Mouse (Mus musculus) MEL (cell line): ENCODE measurements at regions not wholly inside any gene's neighbourhood (a gene's known extent, or its start where the extent isn't known, plus 50 kb on each side); places are given as distances from the start of the nearest gene placed in this dataset.

ENCODE experiments used
- DNase-seq: peaks from one replicate; pipeline ENCODE4 v3.0.0; 2011; ENCODE audit warnings: low read depth, low spot score
- H3K27ac ChIP-seq: 2 replicates; pipeline ENCODE4 v1.5.1; 2012; ENCODE audit warnings: low read depth, mild to moderate bottlenecking, control low read depth, low read length, moderate library complexity; ENCODE audit not compliant: control insufficient read depth
- H3K27me3 ChIP-seq, 2 experiments: fragments of 150-350 bp in 1 of 2; sonication (generic) in 1 of 2; 2 replicates each; pipeline ENCODE4 v1.6.1; 2012; ENCODE audit warnings: low read length in 2 of 2, mild to moderate bottlenecking in 2 of 2, improper control_type of control experiment in 1 of 2, moderate library complexity in 1 of 2; ENCODE audit not compliant: insufficient read depth in 2 of 2, control insufficient read depth in 1 of 2
- H3K36me3 ChIP-seq, 2 experiments: 2 replicates each; pipeline ENCODE4 v1.6.1; 2012 to 2014; ENCODE audit warnings: low read length in 2 of 2, improper control_type of control experiment in 1 of 2, inconsistent platforms in 1 of 2, mild to moderate bottlenecking in 1 of 2; ENCODE audit not compliant: insufficient read depth in 2 of 2, control insufficient read depth in 1 of 2
- H3K4me1 ChIP-seq, 2 experiments: fragments of 150-350 bp in 1 of 2; sonication (generic) in 1 of 2; 2 replicates each; pipeline ENCODE4 v1.6.1; 2012; ENCODE audit warnings: low read length in 2 of 2, improper control_type of control experiment in 1 of 2, mild to moderate bottlenecking in 1 of 2; ENCODE audit not compliant: insufficient read depth in 2 of 2, control insufficient read depth in 1 of 2
- H3K4me3 ChIP-seq, 2 experiments: fragments of 150-350 bp in 1 of 2; sonication (generic) in 1 of 2; 2 replicates each; pipeline ENCODE4 v1.5.1; 2012; ENCODE audit warnings: low read depth in 2 of 2, low read length in 2 of 2, mild to moderate bottlenecking in 2 of 2, moderate library complexity in 2 of 2, control low read depth in 1 of 2, improper control_type of control experiment in 1 of 2; ENCODE audit not compliant: control insufficient read depth in 1 of 2, insufficient read depth in 1 of 2
- H3K79me2 ChIP-seq: 2 replicates; pipeline ENCODE4 v1.6.1; 2012; ENCODE audit warnings: mild to moderate bottlenecking, low read length, moderate library complexity; ENCODE audit not compliant: control insufficient read depth, poor library complexity, insufficient read depth
- H3K9ac ChIP-seq: 2 replicates; pipeline ENCODE4 v1.6.1; 2012; ENCODE audit warnings: low read depth, mild to moderate bottlenecking, control low read depth, low read length, moderate library complexity; ENCODE audit not compliant: control insufficient read depth, poor library complexity, severe bottlenecking
- H3K9me3 ChIP-seq: fragments of 150-350 bp; sonication (generic); replicated peaks from 2 replicates; pipeline ENCODE4 v1.6.1; 2012; ENCODE audit warnings: mild to moderate bottlenecking, low read length, improper control_type of control experiment, moderate library complexity; ENCODE audit not compliant: insufficient read depth
- BHLHE40 ChIP-seq: IDR thresholded peaks from 2 replicates; pipeline ENCODE4 v1.6.1; 2012; ENCODE audit warnings: low read depth, mild to moderate bottlenecking, inconsistent platforms, low read length, improper control_type of control experiment, borderline replicate concordance
- CHD1 ChIP-seq: IDR thresholded peaks from 2 replicates; pipeline ENCODE4 v1.6.1; 2012; ENCODE audit warnings: low read depth, mild to moderate bottlenecking, inconsistent platforms, low read length, improper control_type of control experiment
- E2F4 ChIP-seq: IDR thresholded peaks from 2 replicates; pipeline ENCODE4 v1.6.1; 2011; ENCODE audit warnings: low read depth, low read length, improper control_type of control experiment, borderline replicate concordance
- EP300 ChIP-seq, 2 experiments: IDR thresholded peaks; 2 replicates each; pipeline ENCODE4 v1.6.1; 2011; ENCODE audit warnings: improper control_type of control experiment in 2 of 2, low read length in 2 of 2, low read depth in 1 of 2, mild to moderate bottlenecking in 1 of 2
- ETS1 ChIP-seq: IDR thresholded peaks from 2 replicates; pipeline ENCODE4 v1.6.1; 2012; ENCODE audit warnings: low read depth, mild to moderate bottlenecking, inconsistent platforms, low read length, improper control_type of control experiment, moderate library complexity
- GABPA ChIP-seq: IDR thresholded peaks from 2 replicates; pipeline ENCODE4 v1.6.1; 2012; ENCODE audit warnings: low read depth, mild to moderate bottlenecking, inconsistent platforms, low read length, improper control_type of control experiment, moderate library complexity
- GATA1 ChIP-seq: IDR thresholded peaks from 2 replicates; pipeline ENCODE4 v1.6.1; 2011; ENCODE audit warnings: low read depth, low read length, improper control_type of control experiment
- HCFC1 ChIP-seq: IDR thresholded peaks from 2 replicates; pipeline ENCODE4 v1.6.1; 2012; ENCODE audit warnings: low read depth, mild to moderate bottlenecking, inconsistent platforms, low read length, improper control_type of control experiment, moderate library complexity
- JUND ChIP-seq: IDR thresholded peaks from 2 replicates; pipeline ENCODE4 v1.6.1; 2011; ENCODE audit warnings: low read depth, mild to moderate bottlenecking, improper control_type of control experiment, low read length
- KAT2A ChIP-seq: conservative IDR thresholded peaks from 2 replicates; pipeline ENCODE4 v1.6.1; 2012; ENCODE audit warnings: low read depth, low read length, improper control_type of control experiment, inconsistent platforms
- MAX ChIP-seq: IDR thresholded peaks from 2 replicates; pipeline ENCODE4 v1.6.1; 2011; ENCODE audit warnings: low read length, improper control_type of control experiment
- MAZ ChIP-seq: IDR thresholded peaks from 2 replicates; pipeline ENCODE4 v1.6.1; 2012; ENCODE audit warnings: low read depth, mild to moderate bottlenecking, inconsistent platforms, low read length, improper control_type of control experiment
- MEF2A ChIP-seq: IDR thresholded peaks from 2 replicates; pipeline ENCODE4 v1.6.1; 2014; ENCODE audit warnings: low read depth, mild to moderate bottlenecking, inconsistent platforms, low read length, improper control_type of control experiment; ENCODE audit not compliant: poor library complexity, insufficient replicate concordance, severe bottlenecking; ENCODE audit errors: extremely low read depth
- MXI1 ChIP-seq: IDR thresholded peaks from 2 replicates; pipeline ENCODE4 v1.6.1; 2011; ENCODE audit warnings: mild to moderate bottlenecking, low read depth, low read length, improper control_type of control experiment
- MYB ChIP-seq: IDR thresholded peaks from 2 replicates; pipeline ENCODE4 v1.6.1; 2011; ENCODE audit warnings: mild to moderate bottlenecking, low read depth, low read length, improper control_type of control experiment
- NELFE ChIP-seq: IDR thresholded peaks from 2 replicates; pipeline ENCODE4 v1.6.1; 2011; ENCODE audit warnings: low read depth, low read length, improper control_type of control experiment
- NRF1 ChIP-seq: IDR thresholded peaks from 2 replicates; pipeline ENCODE4 v1.6.1; 2014; ENCODE audit warnings: low read depth, mild to moderate bottlenecking, inconsistent platforms, low read length, improper control_type of control experiment, moderate library complexity; ENCODE audit not compliant: poor library complexity, insufficient read depth, severe bottlenecking
- POLR2AphosphoS2 ChIP-seq: IDR thresholded peaks from 2 replicates; pipeline ENCODE4 v1.6.1; 2011; ENCODE audit warnings: low read length, improper control_type of control experiment
- POLR2AphosphoS5 ChIP-seq: IDR thresholded peaks from 2 replicates; pipeline ENCODE4 v1.6.1; 2012; ENCODE audit warnings: low read depth, borderline replicate concordance, mild to moderate bottlenecking, inconsistent platforms, low read length, moderate library complexity, mixed read lengths
- RCOR1 ChIP-seq: IDR thresholded peaks from 2 replicates; pipeline ENCODE4 v1.6.1; 2012; ENCODE audit warnings: low read depth, mild to moderate bottlenecking, inconsistent platforms, low read length, improper control_type of control experiment
- SMC3 ChIP-seq: IDR thresholded peaks from 2 replicates; pipeline ENCODE4 v1.6.1; 2011; ENCODE audit warnings: low read depth, low read length, improper control_type of control experiment
- TBP ChIP-seq: IDR thresholded peaks from 2 replicates; pipeline ENCODE4 v1.8.0; 2011; ENCODE audit warnings: low read depth, low read length, improper control_type of control experiment
- ZC3H11A ChIP-seq: IDR thresholded peaks from 2 replicates; pipeline ENCODE4 v1.6.1; 2012; ENCODE audit warnings: low read depth, mild to moderate bottlenecking, inconsistent platforms, low read length, improper control_type of control experiment
- ZKSCAN1 ChIP-seq: IDR thresholded peaks from 2 replicates; pipeline ENCODE4 v1.6.1; 2012; ENCODE audit warnings: low read depth, mild to moderate bottlenecking, inconsistent platforms, low read length, improper control_type of control experiment, moderate library complexity
- ZMIZ1 ChIP-seq: IDR thresholded peaks from 2 replicates; pipeline ENCODE4 v1.6.1; 2012; ENCODE audit warnings: low read depth, mild to moderate bottlenecking, inconsistent platforms, low read length, improper control_type of control experiment, moderate library complexity
- ZNF384 ChIP-seq: IDR thresholded peaks from 2 replicates; pipeline ENCODE4 v1.6.1; 2012; ENCODE audit warnings: low read depth, mild to moderate bottlenecking, inconsistent platforms, low read length, improper control_type of control experiment

- H3K79me2 ChIP-seq, result no peaks in the 10 kb centered on the region
- H3K4me1 ChIP-seq, result no peaks in the 10 kb centered on the region
- no peak overlapping the region for H3K9ac ChIP-seq
- no peak overlapping the region for H3K4me3 ChIP-seq
- H3K9me3 ChIP-seq, result no peaks in the 10 kb centered on the region
- no peaks in the 10 kb centered on the region for H3K36me3 ChIP-seq
- no peak for DNase-seq
- H3K27me3 ChIP-seq, result peaks cover 2 to 4% of the 10 kb centered on the region in 2 experiments; a peak in 2 of 4 replicates
- no peak overlapping the region for H3K27ac ChIP-seq
- TF ChIP-seq ETS1 (no peak), GABPA (no peak), RCOR1 (no peak), CHD1 (no peak), POLR2AphosphoS2 (no peak), MEF2A (no peak), JUND (no peak), MYB (no peak), HCFC1 (no peak), SMC3 (no peak), NELFE (no peak), KAT2A (no peak), MAX (no peak), BHLHE40 (no peak), POLR2AphosphoS5 (no peak), ZKSCAN1 (no peak), ZNF384 (no peak), MXI1 (no peak), E2F4 (no peak), EP300 (IDR thresholded peaks at IDR 0.05; ENCODE audit: low read depth in 1 of 2, low read length in 2 of 2) (no peak)
Measured at GRCm38 (mm10) chr9:61211627-61212026, 160.5 kb upstream of the Tle3 start.

DNA sequence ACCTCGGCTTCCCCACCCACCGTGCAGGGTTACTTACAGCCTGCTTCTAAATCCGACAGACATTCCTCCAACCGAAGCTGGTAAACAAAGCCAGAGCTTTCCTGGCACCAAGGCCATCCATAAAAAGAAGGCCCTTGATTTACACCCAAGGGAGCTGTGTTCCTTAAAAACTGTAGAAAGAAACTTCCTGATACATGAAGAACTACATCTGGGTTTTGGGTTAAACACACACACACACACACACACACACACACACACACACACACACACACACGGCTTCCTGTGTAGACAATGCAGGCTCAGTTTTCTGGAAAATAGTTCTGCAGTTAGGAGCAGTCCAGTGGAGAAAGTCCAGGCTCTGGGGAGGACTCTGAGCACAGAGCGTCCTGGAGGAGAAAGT, 157.2 kb upstream of the Tle3 start:
- H3K9me3 ChIP-seq, result no peaks in the 10 kb centered on the region
- TF ChIP-seq GATA1, result no peak
- TF ChIP-seq ZC3H11A, result no peak
- TF ChIP-seq MAZ, result no peak
- TF ChIP-seq NRF1, result no peak
- no peak for TF ChIP-seq SMC3
- no peak for TF ChIP-seq MYB
- TF ChIP-seq ZMIZ1, result no peak
- no peak for TF ChIP-seq ETS1
- TF ChIP-seq TBP, result no peak
- TF ChIP-seq, all 39 proteins: peak for 0
- DNase-seq, result no peak
- no peaks in the 10 kb centered on the region for H3K4me1 ChIP-seq
- H3K9ac ChIP-seq, result no peak overlapping the region
- H3K79me2 ChIP-seq, result no peaks in the 10 kb centered on the region
- no peak overlapping the region for H3K4me3 ChIP-seq
- no peak overlapping the region for H3K27ac ChIP-seq
- H3K27me3 ChIP-seq, result peaks cover 2 to 4% of the 10 kb centered on the region in 2 experiments; a peak in 3 of 4 replicates
- H3K36me3 ChIP-seq, result no peaks in the 10 kb centered on the region
